Mouse (Mus musculus) frontal cortex, adult 2 months (tissue): ENCODE measurements around the gene Msx1. TPM values are rescaled to one million over a fixed set of nuclear protein-coding genes. Genes with fewer than 3 reads are reported as not detected.

ENCODE experiments used
- DNase-seq, 2 experiments: peaks; one replicate each; pipeline ENCODE4 v3.0.0; 2022; ENCODE audit warnings: low spot score in 1 of 2; ENCODE audit errors: extremely low spot score in 1 of 2
- polyA plus RNA-seq: library from polyadenylated mRNA; depleted of rRNA; stranded (reverse); fragments of >200 nt; gene quantifications from 2 replicates; pipeline ENCODE4 v1.2.3, GENCODE M21; 2012; rRNA removed

The Msx1 gene
- polyA plus RNA-seq, 1 experiment, result 3.9 TPM

DNA sequence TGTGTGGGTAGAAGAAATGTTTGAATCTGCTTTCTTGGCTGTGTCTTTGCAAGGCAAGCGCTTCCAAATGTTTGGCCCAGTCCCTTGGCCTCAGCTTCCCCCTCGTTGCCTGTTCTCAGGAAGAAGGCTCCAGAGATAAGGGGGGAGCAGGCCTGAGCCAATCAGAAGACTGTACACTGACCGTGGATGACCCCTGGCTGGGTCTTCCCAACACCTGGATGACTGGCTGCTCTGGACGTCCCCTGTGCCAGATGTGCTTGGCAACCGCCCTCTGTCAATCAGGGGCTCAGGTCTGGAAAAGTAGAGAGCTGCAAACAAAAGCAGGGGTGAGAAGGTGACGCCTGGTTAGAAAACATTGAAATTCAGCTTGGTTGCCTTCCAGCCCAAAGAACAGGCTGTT lies 27.1 kb downstream of the Msx1 start:
- no peak for DNase-seq

DNA sequence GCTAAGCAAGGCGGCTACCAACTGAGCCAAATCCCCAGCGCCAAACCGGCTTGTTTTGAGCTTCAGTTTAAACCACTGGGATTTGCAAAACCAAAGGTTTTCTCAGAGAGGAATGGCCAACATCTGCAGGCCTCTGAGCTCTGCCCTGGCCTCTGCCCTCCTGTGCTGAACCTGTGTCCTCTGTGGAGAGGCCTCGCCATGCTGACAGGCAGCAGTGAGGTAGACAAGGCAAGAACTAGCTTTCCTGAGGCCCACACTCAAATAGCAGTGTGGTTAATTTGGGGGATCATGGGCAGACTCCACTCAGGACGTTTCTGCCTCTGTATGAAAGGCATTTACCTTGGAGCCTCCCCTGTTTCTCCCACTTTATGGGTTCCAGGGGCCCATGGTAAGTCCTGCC lies 27.6 kb downstream of the Msx1 start:
- no peak for DNase-seq

- peak in 1 of 2 experiments; percentile 13 for DNase-seq
These were observed 28.7 kb downstream of the Msx1 start for GRCm38 (mm10) chr5:37795691-37796090.

- DNase-seq, result no peak
These were observed 32.2 kb downstream of the Msx1 start for GRCm38 (mm10) chr5:37792154-37792553.

DNA sequence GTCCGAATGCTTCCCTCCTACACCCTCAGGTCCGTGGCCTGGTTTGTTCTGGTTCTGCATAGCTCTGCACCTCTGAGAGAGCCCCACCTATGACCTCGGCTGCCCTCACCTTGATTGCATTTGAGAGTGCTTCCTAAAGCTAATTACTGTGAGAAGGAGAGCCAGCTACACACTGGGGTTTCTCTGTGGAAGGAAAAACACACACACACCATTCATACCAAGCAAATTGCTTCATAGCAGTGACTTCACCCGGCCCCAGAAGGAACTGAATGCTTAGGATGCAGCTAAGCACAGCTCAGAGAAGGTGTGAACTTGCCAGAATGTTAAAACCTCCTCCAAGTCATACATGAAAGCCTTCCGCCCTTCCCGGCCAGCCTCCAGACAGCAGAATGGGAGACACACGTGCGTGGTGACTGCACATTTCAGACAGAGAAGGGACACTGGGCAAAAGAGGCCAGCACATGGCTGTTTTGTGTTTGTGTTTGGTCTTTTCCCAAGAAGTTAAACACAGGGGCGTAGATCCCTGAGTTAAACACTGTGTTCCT lies 39.5 kb downstream of the Msx1 start:
- DNase-seq, result no peak

DNA sequence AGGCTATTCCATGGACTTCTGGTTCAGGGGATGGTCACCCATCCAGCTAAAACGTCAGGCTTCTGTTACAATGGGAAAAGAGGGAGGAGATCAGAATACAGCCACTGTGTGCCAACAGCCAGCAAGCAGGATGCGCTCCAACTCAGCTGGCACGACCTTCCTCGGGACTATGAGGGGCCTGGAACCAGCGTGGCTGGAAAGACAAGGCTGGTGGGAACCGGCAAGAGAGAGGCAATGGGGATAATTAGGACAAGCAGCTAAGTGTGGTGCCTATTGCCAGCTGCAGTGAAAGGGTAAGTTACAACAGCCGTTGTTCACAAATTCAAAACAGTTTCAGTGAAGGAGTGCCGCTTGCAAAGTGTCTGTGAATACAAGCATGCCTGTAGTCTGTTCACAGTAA lies 41.1 kb downstream of the Msx1 start:
- peak in 1 of 2 experiments; percentile 21 for DNase-seq

- DNase-seq, result no peak
These were observed 48.7 kb downstream of the Msx1 start for GRCm38 (mm10) chr5:37775681-37776080.

DNA sequence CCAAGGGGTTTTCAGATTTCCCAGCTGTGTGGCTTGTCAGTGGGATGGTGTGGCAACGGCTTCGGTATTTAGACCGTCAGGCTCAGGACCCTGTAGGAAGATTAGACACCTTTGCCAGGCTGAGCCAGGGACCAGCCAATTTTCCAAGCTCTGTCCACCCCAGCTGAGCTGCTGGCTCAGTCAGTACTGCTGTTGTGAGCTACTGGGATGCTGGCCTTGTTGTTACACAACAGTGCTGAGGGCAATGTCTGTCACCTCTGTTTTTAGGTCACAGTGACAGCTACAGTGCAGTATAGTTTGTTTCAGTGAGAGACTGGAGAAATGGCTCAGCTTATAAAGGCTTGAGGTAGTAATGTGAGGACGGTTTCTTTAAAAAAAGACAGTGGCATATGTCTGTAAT lies 50.4 kb downstream of the Msx1 start:
- no peak for DNase-seq

GRCm38 (mm10) chr5:37770870-37771269 lies 53.5 kb downstream of the Msx1 start:
- no peak for DNase-seq

Other genes starting within 250 kb of the Msx1 start
- 1.8 TPM in 2 replicates for gene Stk32b, start 107.4 kb downstream of the Msx1 start, polyA plus RNA-seq
- gene Cytl1, start 89.1 kb downstream of the Msx1 start, polyA plus RNA-seq, result 0.78 and 1.3 TPM in 2 replicates
- 43.9 and 48.9 TPM in 2 replicates for gene Stx18, start 214.2 kb upstream of the Msx1 start, polyA plus RNA-seq